Mouse (Mus musculus): ENCODE results near the gene Hace1. TPM values are rescaled to one million over a fixed set of nuclear protein-coding genes. Genes with fewer than 3 reads are reported as not detected.

The Hace1 gene
- polyA plus RNA-seq, 1 experiment from 2014 or later: 16.8 TPM

Small RNAs within 50 kb of the gene (microRNA-seq; reads per million reads assigned to microRNA genes)
- gene Gm27731: not detected

Other genes starting within 250 kb of the Hace1 start
- 1.5 and 2.4 TPM in 2 replicates for gene Bves, start 242.1 kb upstream of the Hace1 start, polyA plus RNA-seq (2015; fragmentation: Nextera tagmentation; extraction: Ambion mirVana)
- gene Lin28b, start 91.4 kb upstream of the Hace1 start, polyA plus RNA-seq (2015; fragmentation: Nextera tagmentation; extraction: Ambion mirVana): 6.2 and 7.0 TPM in 2 replicates